Mouse (Mus musculus) small intestine, adult 2 months (tissue): ENCODE measurements around the gene Gif.

ENCODE experiments used
- CTCF ChIP-seq: fragments of 200-500 bp; IDR thresholded peaks from 2 replicates; pipeline ENCODE4 v1.5.1; 2012; ENCODE audit warnings: low read depth, mild to moderate bottlenecking, control low read depth, inconsistent platforms, low read length, moderate library complexity, mixed read lengths; ENCODE audit not compliant: insufficient replicate concordance, insufficient read length; ENCODE audit errors: extremely low read depth
- POLR2A ChIP-seq: fragments of 200-500 bp; IDR thresholded peaks from 2 replicates; pipeline ENCODE4 v1.6.1; 2012; ENCODE audit warnings: low read depth, mild to moderate bottlenecking, control low read depth, inconsistent platforms, low read length, moderate library complexity

GRCm38 (mm10) chr19:11727304-11727703 lies 20.1 kb upstream of the Gif start:
- TF ChIP-seq POLR2A (no peak), CTCF (no peak)
